Mouse (Mus musculus): ENCODE measurements around the gene Nup88.

GRCm38 (mm10) chr11:70954711-70955110 is 15.1 kb downstream of the Nup88 start:
- no peak for TF ChIP-seq CTCF (conservative IDR thresholded peaks at IDR 0.05; ENCODE audit: low read length)
- no peak for TF ChIP-seq POU5F1 (IDR thresholded peaks at IDR 0.05; ENCODE audit: borderline replicate concordance, low read length)
